Mouse (Mus musculus): ENCODE data around the gene Kat8. TPM values are rescaled to one million over a fixed set of nuclear protein-coding genes. Genes with fewer than 3 reads are reported as not detected.

Gene Kat8
- polyA plus RNA-seq, 1 experiment from 2014 or later = 30.7 TPM

- no peak for ATAC-seq (replicated peaks; ENCODE audit: insufficient number of reproducible peaks, low FRiP score, low TSS enrichment)
- Histone ChIP-seq H3K9me3 (replicated peaks; ENCODE audit: control insufficient read depth, low read length) (no peaks in the 10 kb centered on the region), H3K4me2 (no peak overlapping the region), H3K27me3 (ENCODE audit: control insufficient read depth, insufficient read depth, low read length) (no peaks in the 10 kb centered on the region), H3K4me1 (ENCODE audit: control insufficient read depth, insufficient read depth, low read length) (no peaks in the 10 kb centered on the region), H3K36me3 (ENCODE audit: control insufficient read depth, insufficient read depth, low read length) (no peaks in the 10 kb centered on the region; the same call in 1 of the 2 replicates), H3K9ac (ENCODE audit: low read depth, low read length) (no peak overlapping the region), H3K27ac (ENCODE audit: low read depth, low read length) (no peak overlapping the region), H3K4me3 (ENCODE audit: low read depth, low read length) (no peak overlapping the region)
- 80% methylated on average over 6 of the region's 6 CpGs for WGBS (ENCODE audit: insufficient replicate concordance)
Observed at GRCm38 (mm10) chr7:127922451-127923275, 10.3 kb downstream of the Kat8 start.

- Histone ChIP-seq H3K4me1 (ENCODE audit: control insufficient read depth, insufficient read depth, low read length) (no peaks in the 10 kb centered on the region), H3K9ac (ENCODE audit: low read depth, low read length) (no peak overlapping the region), H3K4me2 (no peak overlapping the region), H3K9me3 (replicated peaks; ENCODE audit: control insufficient read depth, low read length) (no peaks in the 10 kb centered on the region), H3K27me3 (ENCODE audit: control insufficient read depth, insufficient read depth, low read length) (peaks cover 5% of the 10 kb centered on the region), H3K36me3 (ENCODE audit: control insufficient read depth, insufficient read depth, low read length) (no peaks in the 10 kb centered on the region), H3K4me3 (ENCODE audit: low read depth, low read length) (no peak overlapping the region), H3K27ac (ENCODE audit: low read depth, low read length) (no peak overlapping the region)
- 87% methylated on average over 5 of the region's 5 CpGs for WGBS (ENCODE audit: insufficient replicate concordance)
- ATAC-seq (replicated peaks; ENCODE audit: insufficient number of reproducible peaks, low FRiP score, low TSS enrichment) = no peak
Observed at GRCm38 (mm10) chr7:127923714-127924113, 11.4 kb downstream of the Kat8 start.

GRCm38 (mm10) chr7:127925252-127925651, 12.9 kb downstream of the Kat8 start:
- H3K9me3 ChIP-seq (replicated peaks; ENCODE audit: control insufficient read depth, low read length) = no peaks in the 10 kb centered on the region
- no peak overlapping the region for H3K4me2 ChIP-seq
- no peaks in the 10 kb centered on the region for H3K36me3 ChIP-seq (ENCODE audit: control insufficient read depth, insufficient read depth, low read length)
- H3K4me3 ChIP-seq (ENCODE audit: low read depth, low read length) = no peak overlapping the region
- peaks cover 15% of the 10 kb centered on the region for H3K27me3 ChIP-seq (ENCODE audit: control insufficient read depth, insufficient read depth, low read length)
- H3K4me1 ChIP-seq (ENCODE audit: control insufficient read depth, insufficient read depth, low read length) = 0 out of 2 replicates have a peak, but pooled peaks cover 3% of the 10 kb centered on the region
- no peak for ATAC-seq (replicated peaks; ENCODE audit: insufficient number of reproducible peaks, low FRiP score, low TSS enrichment)
- 82% methylated on average over 5 of the region's 5 CpGs for WGBS (ENCODE audit: insufficient replicate concordance)
- no peak overlapping the region for H3K9ac ChIP-seq (ENCODE audit: low read depth, low read length)
- H3K27ac ChIP-seq (ENCODE audit: low read depth, low read length) = no peak overlapping the region

GRCm38 (mm10) chr7:127926066-127926465, 13.8 kb downstream of the Kat8 start:
- H3K9ac ChIP-seq (ENCODE audit: low read depth, low read length) = no peak overlapping the region
- H3K4me1 ChIP-seq (ENCODE audit: control insufficient read depth, insufficient read depth, low read length) = 0 out of 2 replicates have a peak, but pooled peaks cover 3% of the 10 kb centered on the region
- 84% methylated on average over 8 of the region's 8 CpGs for WGBS (ENCODE audit: insufficient replicate concordance)
- H3K27me3 ChIP-seq (ENCODE audit: control insufficient read depth, insufficient read depth, low read length) = peaks cover 17% of the 10 kb centered on the region
- H3K4me3 ChIP-seq (ENCODE audit: low read depth, low read length) = no peak overlapping the region
- H3K4me2 ChIP-seq = no peak overlapping the region
- ATAC-seq (replicated peaks; ENCODE audit: insufficient number of reproducible peaks, low FRiP score, low TSS enrichment) = no peak
- no peak overlapping the region for H3K27ac ChIP-seq (ENCODE audit: low read depth, low read length)
- no peaks in the 10 kb centered on the region for H3K9me3 ChIP-seq (replicated peaks; ENCODE audit: control insufficient read depth, low read length)
- H3K36me3 ChIP-seq (ENCODE audit: control insufficient read depth, insufficient read depth, low read length) = no peaks in the 10 kb centered on the region

- H3K9me3 ChIP-seq (replicated peaks; ENCODE audit: control insufficient read depth, low read length) = no peaks in the 10 kb centered on the region
- no peak overlapping the region for H3K9ac ChIP-seq (ENCODE audit: low read depth, low read length)
- H3K36me3 ChIP-seq (ENCODE audit: control insufficient read depth, insufficient read depth, low read length) = no peaks in the 10 kb centered on the region
- 81% methylated on average over 11 of the region's 11 CpGs for WGBS (ENCODE audit: insufficient replicate concordance)
- no peak overlapping the region for H3K27ac ChIP-seq (ENCODE audit: low read depth, low read length)
- no peak overlapping the region for H3K4me3 ChIP-seq (ENCODE audit: low read depth, low read length)
- 0 out of 2 replicates have a peak, but pooled peaks cover 3% of the 10 kb centered on the region for H3K4me1 ChIP-seq (ENCODE audit: control insufficient read depth, insufficient read depth, low read length)
- H3K27me3 ChIP-seq (ENCODE audit: control insufficient read depth, insufficient read depth, low read length) = peaks cover 17% of the 10 kb centered on the region
- ATAC-seq (replicated peaks; ENCODE audit: insufficient number of reproducible peaks, low FRiP score, low TSS enrichment) = no peak
- no peak overlapping the region for H3K4me2 ChIP-seq
Observed at GRCm38 (mm10) chr7:127926846-127927245, 14.5 kb downstream of the Kat8 start.

- Histone ChIP-seq H3K36me3 (ENCODE audit: control insufficient read depth, insufficient read depth, low read length) (no peaks in the 10 kb centered on the region), H3K4me2 (no peak overlapping the region), H3K9me3 (replicated peaks; ENCODE audit: control insufficient read depth, low read length) (no peaks in the 10 kb centered on the region), H3K4me3 (ENCODE audit: low read depth, low read length) (no peak overlapping the region), H3K4me1 (ENCODE audit: control insufficient read depth, insufficient read depth, low read length) (0 out of 2 replicates have a peak, but pooled peaks cover 3% of the 10 kb centered on the region), H3K9ac (ENCODE audit: low read depth, low read length) (no peak overlapping the region), H3K27me3 (ENCODE audit: control insufficient read depth, insufficient read depth, low read length) (peaks cover 17% of the 10 kb centered on the region), H3K27ac (ENCODE audit: low read depth, low read length) (no peak overlapping the region)
- ATAC-seq (replicated peaks; ENCODE audit: insufficient number of reproducible peaks, low FRiP score, low TSS enrichment) = no peak
- 84% methylated on average over 11 of the region's 11 CpGs for WGBS (ENCODE audit: insufficient replicate concordance)
Observed at GRCm38 (mm10) chr7:127927726-127928125, 15.4 kb downstream of the Kat8 start.

- ATAC-seq (replicated peaks; ENCODE audit: insufficient number of reproducible peaks, low FRiP score, low TSS enrichment) = no peak
- 35% methylated on average over 5 of the region's 5 CpGs for WGBS (ENCODE audit: insufficient replicate concordance)
- H3K9ac ChIP-seq (ENCODE audit: low read depth, low read length) = no peak overlapping the region
Observed at GRCm38 (mm10) chr7:127928596-127928995, 16.3 kb downstream of the Kat8 start.

GRCm38 (mm10) chr7:127929923-127930322, 17.6 kb downstream of the Kat8 start, which contains the start of gene Prss8:
Prss8 (minus strand) TSS chr7:127930104.
- WGBS (ENCODE audit: insufficient replicate concordance) = 11% methylated on average over 6 of the region's 6 CpGs
- no peak for ATAC-seq (replicated peaks; ENCODE audit: insufficient number of reproducible peaks, low FRiP score, low TSS enrichment)
- peaks cover 17% of the 10 kb centered on the region for H3K27me3 ChIP-seq (ENCODE audit: control insufficient read depth, insufficient read depth, low read length)
- no peaks in the 10 kb centered on the region for H3K9me3 ChIP-seq (replicated peaks; ENCODE audit: control insufficient read depth, low read length)
- H3K9ac ChIP-seq (ENCODE audit: low read depth, low read length) = peak within 1 kb of the TSS; percentile 40
- no peak within 1 kb of the TSS for H3K27ac ChIP-seq (ENCODE audit: low read depth, low read length)
- H3K36me3 ChIP-seq (ENCODE audit: control insufficient read depth, insufficient read depth, low read length) = no peaks in the 10 kb centered on the region
- H3K4me1 ChIP-seq (ENCODE audit: control insufficient read depth, insufficient read depth, low read length) = 0 out of 2 replicates have a peak, but pooled peaks cover 3% of the 10 kb centered on the region
- H3K4me3 ChIP-seq (ENCODE audit: low read depth, low read length) = peak within 1 kb of the TSS; percentile 24
- peak within 1 kb of the TSS; percentile 56 for H3K4me2 ChIP-seq

More at GRCm38 (mm10) chr7:127928596-127928995, 16.3 kb downstream of the Kat8 start:
- Histone ChIP-seq H3K4me3 (ENCODE audit: low read depth, low read length) (peak overlapping the region; percentile 24; the same call in 1 of the 2 replicates), H3K36me3 (ENCODE audit: control insufficient read depth, insufficient read depth, low read length) (no peaks in the 10 kb centered on the region), H3K27ac (ENCODE audit: low read depth, low read length) (no peak overlapping the region), H3K9me3 (replicated peaks; ENCODE audit: control insufficient read depth, low read length) (no peaks in the 10 kb centered on the region), H3K4me2 (peak overlapping the region; percentile 56), H3K27me3 (ENCODE audit: control insufficient read depth, insufficient read depth, low read length) (peaks cover 17% of the 10 kb centered on the region), H3K4me1 (ENCODE audit: control insufficient read depth, insufficient read depth, low read length) (0 out of 2 replicates have a peak, but pooled peaks cover 3% of the 10 kb centered on the region)
